Mouse (Mus musculus) frontal cortex, adult (tissue): ENCODE results near the gene Trp53i11.

Experiments used
- ATAC-seq: cut with Nextera tagmentation; 2 replicates; pipeline ENCODE4 v1.9.2; 2017; ENCODE audit warnings: mild to moderate bottlenecking, moderate library complexity, mixed read lengths; ENCODE audit not compliant: low TSS enrichment

Trp53i11 gene

GRCm38 (mm10) chr2:93187323-93187996 lies at the start of gene Trp53i11:
Trp53i11 (plus strand) TSS chr2:93187548.
- ATAC-seq = peak; percentile 69

DNA sequence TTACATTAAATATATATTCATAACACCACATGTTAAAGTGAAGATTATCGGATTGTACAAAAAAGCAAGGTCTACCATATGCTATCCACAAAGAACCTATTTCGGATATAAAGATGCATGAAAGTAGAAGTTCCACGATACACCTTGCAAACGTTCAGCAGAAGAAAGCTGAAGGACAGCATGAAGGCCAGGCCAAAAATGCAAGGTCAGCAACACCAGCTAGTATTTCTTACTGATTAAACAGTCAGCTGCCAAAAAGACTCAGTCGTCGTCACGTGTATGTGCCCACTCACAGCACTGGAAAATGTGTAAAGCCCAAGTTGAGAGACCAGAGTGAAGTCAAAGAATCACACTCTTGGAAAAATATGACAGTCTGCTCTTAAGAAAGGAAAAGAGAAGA lies 47.9 kb upstream of the Trp53i11 start:
- ATAC-seq = no peak

GRCm38 (mm10) chr2:93141329-93141728 lies 46.0 kb upstream of the Trp53i11 start:
- ATAC-seq = no peak

- no peak for ATAC-seq
These were observed 44.7 kb upstream of the Trp53i11 start for GRCm38 (mm10) chr2:93142616-93143015.

DNA sequence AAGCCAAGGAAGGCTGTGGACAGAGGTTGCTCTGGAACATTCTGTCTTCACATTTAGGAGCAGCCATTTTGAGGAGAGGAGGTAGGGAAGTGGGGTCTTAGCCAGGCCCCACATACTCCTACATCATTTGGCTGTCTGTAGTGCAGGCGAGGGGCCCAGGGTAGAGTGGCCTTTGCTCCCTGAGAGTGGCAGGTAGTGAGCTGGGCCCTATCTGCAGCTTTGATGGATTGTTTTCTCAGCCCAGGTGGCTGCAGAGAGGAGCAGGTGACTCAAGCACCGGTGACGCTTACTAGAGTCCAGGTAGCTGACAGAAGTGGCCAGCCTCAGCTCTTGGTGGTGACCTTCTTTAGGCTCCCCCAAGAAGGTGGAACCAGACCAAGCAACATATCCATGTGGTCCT lies 43.2 kb upstream of the Trp53i11 start:
- ATAC-seq = no peak

GRCm38 (mm10) chr2:93150009-93150408 lies 37.3 kb upstream of the Trp53i11 start:
- ATAC-seq = no peak

DNA sequence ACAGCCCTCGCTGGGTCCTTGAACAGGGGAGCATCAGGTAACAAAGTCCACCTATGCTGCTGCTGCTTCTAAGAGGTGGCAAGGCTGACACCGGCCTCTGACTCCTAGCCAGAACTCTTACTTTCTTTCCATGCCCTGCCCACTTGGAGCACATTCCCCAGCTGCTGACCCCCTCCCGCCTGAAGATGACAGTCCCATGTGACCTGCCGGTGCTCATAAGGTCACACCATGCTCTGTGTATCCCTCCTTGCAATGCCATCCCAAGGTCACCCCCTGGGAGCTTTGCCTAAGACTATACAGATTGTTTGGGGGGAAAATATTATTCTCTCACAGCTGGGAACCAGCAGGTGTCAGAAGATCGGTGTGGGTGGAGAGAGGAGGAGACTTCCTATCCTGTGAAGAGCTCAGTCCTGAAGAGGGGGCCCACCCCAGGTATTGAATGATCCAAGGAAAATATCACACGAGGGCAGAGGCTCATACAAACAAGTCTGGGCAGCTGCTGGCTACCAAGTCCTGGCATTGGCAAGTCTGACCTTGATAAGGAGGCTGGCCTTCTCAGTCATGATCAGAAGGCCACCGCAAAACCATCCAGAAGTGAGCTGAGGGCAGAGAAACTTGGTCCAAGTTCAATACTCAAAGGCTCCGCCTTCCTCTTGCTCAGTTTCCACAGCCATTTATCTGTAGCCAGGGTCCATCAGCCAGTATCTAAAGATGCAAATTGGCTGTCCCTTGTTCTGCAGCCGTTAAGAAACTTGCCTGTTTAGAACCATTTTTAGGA lies 36.5 kb upstream of the Trp53i11 start:
- ATAC-seq = no peak

- ATAC-seq = no peak
These were observed 35.2 kb upstream of the Trp53i11 start for GRCm38 (mm10) chr2:93152191-93152601.

- ATAC-seq = no peak
These were observed 34.4 kb upstream of the Trp53i11 start for GRCm38 (mm10) chr2:93152883-93153491.

GRCm38 (mm10) chr2:93153833-93154232 lies 33.5 kb upstream of the Trp53i11 start:
- ATAC-seq = no peak

- ATAC-seq = no peak
These were observed 32.8 kb upstream of the Trp53i11 start for GRCm38 (mm10) chr2:93154486-93155032.

DNA sequence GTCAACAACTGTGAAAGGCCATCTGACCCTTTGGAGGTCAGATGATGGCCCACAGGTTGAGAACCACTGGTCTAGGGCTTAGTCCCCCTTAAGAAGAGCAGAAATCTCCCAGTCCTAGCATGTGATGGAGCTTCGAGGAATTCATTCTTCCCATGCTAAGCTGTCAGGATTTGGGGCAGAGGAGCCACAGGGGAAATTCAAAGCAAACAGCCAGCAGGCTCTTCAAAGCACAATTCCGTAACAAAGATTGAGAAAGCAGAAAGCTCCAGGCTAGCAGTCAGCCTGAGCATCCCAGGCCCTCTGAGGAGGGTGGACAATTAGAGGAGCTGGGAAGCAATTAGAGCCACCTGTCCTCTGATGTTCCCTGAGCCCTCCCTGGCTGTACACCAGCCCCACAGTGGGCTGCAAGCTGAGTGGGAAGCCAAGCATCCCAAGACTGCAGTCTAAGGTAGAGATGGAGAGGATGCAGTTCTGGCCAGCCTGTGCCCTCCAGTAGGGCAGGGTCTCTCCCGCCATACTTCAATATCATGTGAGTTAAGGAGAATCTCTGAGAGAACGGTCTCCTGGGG lies 26.8 kb upstream of the Trp53i11 start:
- ATAC-seq = no peak

- no peak for ATAC-seq
These were observed 25.3 kb upstream of the Trp53i11 start for GRCm38 (mm10) chr2:93161914-93162664.

DNA sequence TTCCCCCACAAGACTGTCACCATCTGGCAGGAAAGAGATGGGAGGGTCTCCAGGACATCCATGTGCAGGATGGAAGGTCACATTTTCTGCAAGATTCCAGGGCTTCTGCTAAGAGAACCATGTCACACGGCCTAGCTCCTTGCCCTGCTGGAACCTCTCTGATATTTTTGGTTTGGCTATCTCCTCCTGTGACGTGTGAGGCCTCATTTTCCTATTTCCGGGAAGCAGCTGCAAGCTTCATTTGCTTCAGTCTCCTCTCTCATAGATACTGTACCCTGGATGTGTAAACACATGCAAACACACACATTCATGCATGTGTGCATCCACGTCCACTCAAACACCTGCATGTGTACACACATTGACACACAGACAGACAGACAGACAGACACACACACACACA lies 24.6 kb upstream of the Trp53i11 start:
- no peak for ATAC-seq

- no peak for ATAC-seq
These were observed 24.0 kb upstream of the Trp53i11 start for GRCm38 (mm10) chr2:93163317-93163716.

GRCm38 (mm10) chr2:93163750-93164335 lies 23.5 kb upstream of the Trp53i11 start:
- ATAC-seq = no peak

GRCm38 (mm10) chr2:93166295-93166694 lies 21.1 kb upstream of the Trp53i11 start:
- ATAC-seq = no peak

GRCm38 (mm10) chr2:93166734-93167406 lies 20.5 kb upstream of the Trp53i11 start:
- peak; percentile 60 for ATAC-seq

DNA sequence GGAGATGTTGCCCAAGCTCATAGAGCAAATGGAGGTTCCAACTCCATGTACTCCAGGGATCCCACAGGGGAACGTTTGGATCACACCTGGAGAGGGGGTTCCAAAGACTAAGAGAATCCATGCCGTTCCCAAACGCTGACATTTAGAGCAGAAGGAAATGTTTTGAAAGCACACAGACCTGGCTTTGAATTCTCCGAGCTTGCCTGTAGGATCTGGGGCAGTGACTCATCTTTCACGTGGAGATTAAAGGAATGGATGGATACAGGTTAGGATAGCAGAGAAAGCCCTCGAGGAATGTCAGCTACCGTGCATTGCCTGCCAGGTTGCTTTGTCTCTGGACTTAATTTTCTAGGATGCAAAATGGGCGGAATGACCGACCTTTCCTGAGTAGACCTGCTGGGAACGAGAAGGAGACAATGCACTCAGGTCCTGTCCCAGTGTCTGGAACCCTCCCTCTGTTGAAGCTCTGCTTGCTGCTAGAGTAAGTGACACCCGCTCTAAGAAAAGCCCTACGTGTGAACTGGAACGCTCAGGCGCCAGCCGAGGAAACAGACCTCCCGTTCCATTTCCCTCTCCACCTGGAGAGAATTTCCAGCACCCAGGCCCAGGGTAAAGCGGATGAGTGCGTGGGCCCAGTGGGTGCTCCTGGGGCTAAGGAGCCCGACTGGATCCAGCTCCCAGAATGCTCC lies 17.0 kb upstream of the Trp53i11 start:
- ATAC-seq = peak; percentile 76

- no peak for ATAC-seq
These were observed 16.5 kb upstream of the Trp53i11 start for GRCm38 (mm10) chr2:93170845-93171200.
